Mouse (Mus musculus) megakaryocyte progenitor cell, adult 5-6 weeks (primary cell): Measurements from ENCODE around the gene Tbkbp1. TPM values are rescaled to one million over a fixed set of nuclear protein-coding genes. Genes with fewer than 3 reads are reported as not detected.
A peak's percentile ranks its signal among the peaks of the same experiment; 100 is the strongest.
"Not testable (repeated sequence)": the region's sequence is repeated elsewhere in the genome, so short reads cannot be mapped to it uniquely, and the experiment has no call there.

ENCODE experiments used
- ATAC-seq: replicated peaks from 2 replicates; pipeline ENCODE4 v1.8.0; 2016; ENCODE audit warnings: mild to moderate bottlenecking, moderate TSS enrichment, inconsistent platforms; ENCODE audit not compliant: poor library complexity
- total RNA-seq, 2 experiments: library from RNA; stranded (forward) in 1 of 2; stranded (reverse) in 1 of 2; fragments of 157-497, 149-512 nt in 1 of 2; fragments of 200-1000 nt in 1 of 2; gene quantifications; 2 replicates each; pipeline versions ENCODE4 v1.2.3 to v1.2.4; 2015 to 2017

The Tbkbp1 gene
- total RNA-seq (2015): 3.6 and 4.1 TPM in 2 replicates
- total RNA-seq (2017): 2.5 and 5.8 TPM in 2 replicates

DNA sequence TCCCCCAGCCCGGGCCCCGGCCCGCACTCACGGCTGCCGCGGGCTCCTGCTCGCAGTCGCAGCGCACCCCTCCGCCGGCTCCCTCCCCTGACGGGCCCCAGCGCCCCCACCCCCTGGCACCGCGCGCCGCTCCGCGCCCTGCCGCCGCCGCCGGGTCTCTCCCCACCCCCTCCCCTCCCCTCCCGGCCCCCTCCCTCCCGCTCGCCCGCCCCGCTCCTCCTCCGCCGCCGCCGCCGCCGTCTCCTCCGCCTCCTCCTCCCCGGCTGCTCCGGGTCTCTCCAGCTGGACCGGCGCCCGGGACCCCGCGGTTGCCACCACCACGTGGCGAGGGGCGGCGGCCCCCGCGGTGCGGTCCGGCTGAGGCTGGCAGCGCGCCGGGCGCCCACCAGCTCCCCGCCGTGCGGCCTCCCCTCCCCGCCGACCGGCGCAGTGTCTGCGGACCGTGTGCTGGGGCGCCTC lies at the start of gene Tbkbp1:
TSS of gene Tbkbp1 (minus strand) at position 153 of the 459 bp plus-strand sequence.
- no peak for ATAC-seq

DNA sequence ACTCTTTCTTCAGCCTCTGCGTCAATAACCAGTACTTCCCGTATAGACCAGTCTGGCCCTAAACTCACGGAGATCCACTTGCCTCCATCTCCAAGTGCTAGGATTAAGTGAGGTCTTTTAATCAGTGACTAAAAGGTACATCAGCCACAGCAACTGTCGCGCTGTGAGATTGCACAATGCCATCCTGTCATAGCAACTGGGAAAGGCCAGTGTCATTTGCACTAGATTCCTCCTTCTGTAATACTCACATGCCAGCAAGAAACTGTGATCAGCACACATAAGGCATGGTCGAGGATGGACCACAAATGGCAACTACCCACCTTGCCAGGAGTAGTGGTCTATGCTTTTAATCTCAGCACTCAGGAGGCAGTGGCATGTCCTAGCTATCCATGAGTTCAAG lies 48.2 kb upstream of the Tbkbp1 start:
- no peak for ATAC-seq

DNA sequence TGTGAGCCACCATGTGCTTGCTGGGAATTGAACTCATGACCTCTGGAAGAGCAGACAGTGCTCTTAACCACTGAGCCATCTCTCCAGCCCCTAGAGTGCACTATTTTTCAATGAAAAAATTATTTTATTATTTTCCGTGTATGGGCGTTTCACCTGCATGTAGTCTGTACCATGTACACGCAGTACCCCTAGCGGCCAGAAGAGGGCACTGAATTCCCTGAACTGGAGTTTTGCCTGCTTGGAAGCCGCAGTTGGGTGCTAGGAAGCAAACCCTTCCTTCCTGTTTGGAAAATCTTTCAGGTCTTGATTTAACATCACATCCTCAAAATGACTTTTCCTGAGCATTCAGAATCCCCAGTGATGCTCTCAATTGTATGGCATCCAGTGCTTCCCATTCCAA lies 47.3 kb upstream of the Tbkbp1 start:
- ATAC-seq: peak; percentile 73

DNA sequence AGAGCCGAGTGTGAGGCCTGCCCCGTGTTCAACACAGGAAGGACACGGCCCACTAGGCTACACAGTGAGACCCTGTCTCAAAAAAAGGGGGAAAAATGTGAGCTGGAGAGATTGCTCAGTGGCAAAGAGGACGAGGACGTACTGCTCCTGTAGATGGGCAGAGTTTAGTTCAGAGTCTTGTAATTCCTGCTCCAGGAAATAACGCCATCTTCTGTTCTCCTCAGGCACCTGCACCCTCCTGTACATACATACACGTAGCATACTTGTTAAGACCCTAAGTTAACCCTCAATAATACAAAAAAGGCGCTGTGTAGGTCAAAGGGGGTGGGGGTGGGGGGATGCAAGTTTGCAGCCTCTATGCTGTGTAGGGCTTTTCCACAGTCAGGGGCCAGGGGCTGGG lies 45.7 kb upstream of the Tbkbp1 start:
- no peak for ATAC-seq

DNA sequence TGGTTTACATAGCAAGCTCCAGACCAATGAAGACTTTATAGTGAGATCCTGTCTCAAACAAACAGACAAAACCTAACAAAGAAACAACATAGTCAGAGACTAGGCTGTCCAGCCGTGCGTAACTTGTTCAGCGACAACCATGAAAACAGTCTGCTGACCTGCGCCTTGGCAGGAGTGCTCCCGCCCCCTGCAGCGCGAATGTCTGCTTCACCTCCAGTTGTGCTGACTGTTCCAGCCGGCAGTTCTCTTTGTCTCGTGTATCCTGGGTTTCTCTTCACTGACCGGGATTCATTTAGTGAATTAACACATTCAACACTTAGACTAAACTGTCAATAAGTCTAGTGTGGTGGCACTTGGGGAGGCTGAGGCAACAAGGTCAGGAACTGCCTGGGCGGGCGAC lies 45.2 kb upstream of the Tbkbp1 start:
- ATAC-seq: no peak

DNA sequence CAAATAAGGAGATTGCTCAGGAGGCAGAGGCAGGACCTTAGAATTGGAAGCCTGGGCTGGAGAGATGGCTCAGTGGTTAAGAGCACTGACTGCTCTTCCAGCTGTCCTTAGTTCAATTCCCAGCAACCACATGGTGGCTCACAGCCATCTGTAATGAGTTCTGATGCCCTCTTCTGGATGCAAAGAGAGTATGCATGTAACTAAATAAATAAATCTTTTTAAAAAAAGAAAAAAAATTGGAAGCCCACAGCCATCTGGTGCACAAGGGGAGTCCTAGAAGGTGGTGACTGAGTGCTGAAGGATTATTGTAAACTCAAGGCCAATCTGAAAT lies 41.3 kb upstream of the Tbkbp1 start:
- no peak for ATAC-seq

DNA sequence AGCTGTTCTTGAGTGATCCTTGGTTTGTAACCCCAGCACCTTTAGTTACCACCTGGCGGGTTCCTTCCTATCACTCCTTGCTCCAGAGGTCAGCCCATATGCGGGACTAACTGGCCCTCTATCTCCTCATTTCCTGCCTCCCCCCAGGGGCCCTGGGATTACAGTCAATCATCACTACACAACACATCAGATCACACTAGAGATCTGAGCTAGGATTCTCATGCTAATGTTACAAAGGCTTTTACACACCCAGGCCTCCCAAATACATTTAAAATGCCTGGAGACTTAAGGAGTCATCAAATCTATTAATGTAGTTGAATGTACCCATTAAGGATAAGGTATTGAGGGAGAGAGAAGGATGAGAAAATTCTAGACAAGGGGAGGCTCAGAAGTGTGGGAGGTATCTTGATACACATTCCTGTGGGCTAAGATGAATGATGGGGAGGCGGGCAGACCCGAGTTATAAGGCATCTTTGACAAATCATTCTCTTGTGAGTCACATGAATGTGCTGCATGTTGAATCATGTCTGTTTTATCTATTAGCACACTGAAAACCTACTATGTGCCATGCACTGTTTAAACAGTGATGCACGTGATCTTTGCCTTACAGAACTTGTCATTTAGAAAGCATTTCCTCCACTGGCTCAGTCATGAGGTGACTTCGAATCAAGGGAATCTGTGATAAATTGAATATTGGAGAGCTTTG lies 40.8 kb upstream of the Tbkbp1 start:
- ATAC-seq: no peak

DNA sequence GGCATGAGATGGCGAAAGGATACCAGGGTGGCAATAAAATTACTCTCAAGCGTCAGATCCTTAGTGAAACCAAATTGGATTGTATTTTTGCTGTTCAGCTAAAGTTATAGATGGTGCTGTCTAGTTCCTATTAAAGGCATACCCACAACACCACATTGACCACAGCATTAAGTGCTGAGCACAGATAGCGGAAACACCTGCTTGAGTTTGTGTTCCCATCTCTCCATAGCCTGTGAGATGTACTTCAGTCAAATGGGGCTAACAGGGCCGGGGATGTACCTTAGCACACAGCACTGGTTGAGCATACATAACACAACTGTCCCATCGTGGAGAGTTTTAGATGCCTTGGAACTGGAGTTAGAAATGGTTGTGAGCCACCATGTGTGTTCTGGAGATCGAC lies 39.7 kb upstream of the Tbkbp1 start:
- ATAC-seq: no peak

DNA sequence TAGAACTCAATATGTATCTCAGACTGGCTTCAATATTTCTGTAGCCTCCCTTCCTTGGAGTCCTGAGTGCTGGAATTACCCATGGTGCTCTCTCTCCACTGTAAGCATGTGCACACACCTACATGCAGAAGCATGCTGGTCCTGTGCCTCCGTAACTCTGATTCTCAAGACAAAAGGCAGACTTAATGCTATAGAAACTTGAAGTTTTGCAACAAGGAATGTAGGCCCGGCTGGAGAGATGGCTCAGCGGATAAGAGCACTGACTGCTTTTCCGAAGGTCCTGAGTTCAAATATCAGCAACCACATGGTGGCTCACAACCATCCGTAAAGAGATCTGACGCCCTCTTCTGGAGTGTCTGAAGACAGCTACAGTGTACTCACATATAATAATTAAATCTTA lies 38.4 kb upstream of the Tbkbp1 start:
- not testable (repeated sequence) for ATAC-seq

DNA sequence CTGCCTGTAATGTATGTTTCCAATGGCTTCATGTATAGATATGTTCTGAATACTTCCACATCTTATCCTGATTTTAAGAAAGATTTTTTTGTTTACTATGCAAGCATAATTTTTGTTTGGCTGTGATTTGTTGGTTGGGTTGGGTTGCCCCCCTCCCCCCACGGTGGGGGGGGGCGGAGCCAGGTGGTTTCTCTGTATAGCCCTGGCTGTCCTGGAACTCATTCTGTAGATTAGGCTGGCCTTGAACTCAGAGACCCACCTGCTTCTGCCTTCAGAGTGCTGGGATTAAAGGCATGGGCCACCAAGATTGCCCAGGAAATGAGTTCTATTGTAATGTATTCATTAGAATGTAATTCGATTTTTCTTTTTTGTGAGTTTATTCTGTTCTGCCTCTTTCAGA lies 37.9 kb upstream of the Tbkbp1 start:
- no peak for ATAC-seq

DNA sequence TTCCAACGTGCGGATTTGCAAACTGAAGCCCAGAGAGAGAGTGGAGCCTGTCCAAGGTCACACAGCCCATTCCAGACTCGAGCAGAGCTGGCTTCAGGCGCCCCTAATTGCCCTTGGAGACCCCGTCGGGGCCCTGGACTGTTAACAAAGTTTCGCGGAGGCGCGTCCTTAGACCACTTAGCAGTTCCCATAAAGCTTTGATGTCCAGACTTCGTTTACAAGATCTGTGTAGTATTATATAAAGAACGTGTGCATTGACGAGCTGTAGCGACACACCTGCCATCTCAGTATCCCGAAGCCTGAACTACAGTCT lies 37.3 kb upstream of the Tbkbp1 start:
- ATAC-seq: no peak

DNA sequence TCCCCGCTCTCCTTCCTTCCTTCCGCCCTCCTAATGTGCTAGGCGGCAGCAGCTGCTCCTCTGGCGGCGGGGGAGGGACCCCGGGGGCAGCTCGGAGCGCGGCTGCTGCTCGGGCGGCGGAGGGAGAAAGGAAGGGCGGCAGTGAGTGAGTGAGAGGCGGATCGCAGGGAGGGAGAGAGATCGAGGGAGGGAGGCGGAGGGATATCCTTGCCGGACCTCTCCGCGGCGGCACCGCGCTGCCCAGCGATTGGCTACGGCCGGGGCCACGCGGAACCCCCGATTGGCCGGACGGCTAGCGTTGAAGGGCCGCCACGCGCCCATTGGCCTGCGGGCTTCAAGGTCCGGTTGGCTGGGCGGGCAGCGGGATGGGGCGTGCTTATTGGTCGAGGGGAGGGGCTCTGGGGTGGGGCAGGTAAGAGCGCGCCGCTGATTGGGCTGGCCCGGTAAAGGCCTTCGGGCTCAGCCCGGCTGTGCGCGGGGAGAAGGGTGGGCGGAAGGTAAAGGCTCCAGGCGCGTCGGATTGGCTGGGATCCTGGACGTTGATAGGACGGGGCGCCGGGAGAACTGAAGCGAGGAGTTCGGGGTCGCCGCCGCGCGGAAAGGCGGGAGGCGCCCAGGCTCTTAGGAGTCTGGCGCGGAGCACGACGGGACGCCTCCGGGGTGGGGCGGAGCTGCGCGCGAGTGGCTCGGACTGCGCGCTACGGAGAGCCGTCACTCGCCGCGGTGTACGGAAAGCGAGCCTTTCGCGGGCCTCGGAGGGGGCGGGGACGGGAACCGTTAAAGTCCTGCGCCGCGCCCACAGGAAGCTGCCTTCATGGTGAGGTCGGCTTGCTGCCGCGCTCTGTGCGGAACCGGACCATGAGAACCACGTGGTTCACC lies 36.7 kb upstream of the Tbkbp1 start, which contains the start of gene Kpnb1:
TSS of gene Kpnb1 (minus strand) at position 118 of the 879 bp plus-strand sequence.
- ATAC-seq: peak; percentile 71

DNA sequence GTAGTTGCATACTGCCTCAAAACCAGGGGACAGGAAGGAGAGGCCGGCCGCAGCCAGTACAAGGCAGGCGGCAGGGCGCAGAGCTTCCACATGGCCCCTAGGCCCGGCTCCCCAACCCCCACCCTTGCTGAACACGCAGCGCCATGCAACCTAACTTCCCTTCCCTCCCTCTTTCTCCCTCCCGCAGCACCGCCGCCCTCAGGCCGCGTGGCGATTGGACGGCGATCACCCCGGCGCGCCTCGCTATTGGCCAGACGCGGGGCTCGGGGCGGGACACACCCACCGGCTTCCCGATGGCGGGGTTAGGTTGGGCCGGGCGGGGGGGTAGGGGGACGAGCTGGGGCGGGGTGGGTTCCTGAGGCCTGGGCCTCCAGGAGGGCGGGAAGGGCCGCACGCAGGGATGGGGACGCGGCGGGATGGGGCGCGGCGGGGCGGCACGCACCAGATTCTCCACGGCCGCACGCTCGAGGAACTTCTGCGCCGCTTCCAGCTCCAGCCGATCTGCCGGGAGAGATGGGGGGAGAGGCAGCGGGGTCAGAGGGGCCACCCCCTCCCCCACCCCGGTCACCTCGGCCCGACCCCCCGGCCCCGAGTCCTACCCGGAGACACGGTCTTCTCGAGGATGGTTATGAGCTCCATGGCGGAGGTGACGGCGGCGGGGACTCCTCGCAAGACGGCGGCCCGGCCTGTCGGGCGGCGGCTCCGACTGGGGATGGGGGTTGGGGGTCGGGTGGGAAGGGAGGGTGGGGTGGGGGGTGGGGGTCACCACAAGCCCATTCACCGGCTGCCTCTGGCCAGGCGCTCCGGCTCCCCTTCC lies 35.9 kb upstream of the Tbkbp1 start:
- ATAC-seq: peak; percentile 68

DNA sequence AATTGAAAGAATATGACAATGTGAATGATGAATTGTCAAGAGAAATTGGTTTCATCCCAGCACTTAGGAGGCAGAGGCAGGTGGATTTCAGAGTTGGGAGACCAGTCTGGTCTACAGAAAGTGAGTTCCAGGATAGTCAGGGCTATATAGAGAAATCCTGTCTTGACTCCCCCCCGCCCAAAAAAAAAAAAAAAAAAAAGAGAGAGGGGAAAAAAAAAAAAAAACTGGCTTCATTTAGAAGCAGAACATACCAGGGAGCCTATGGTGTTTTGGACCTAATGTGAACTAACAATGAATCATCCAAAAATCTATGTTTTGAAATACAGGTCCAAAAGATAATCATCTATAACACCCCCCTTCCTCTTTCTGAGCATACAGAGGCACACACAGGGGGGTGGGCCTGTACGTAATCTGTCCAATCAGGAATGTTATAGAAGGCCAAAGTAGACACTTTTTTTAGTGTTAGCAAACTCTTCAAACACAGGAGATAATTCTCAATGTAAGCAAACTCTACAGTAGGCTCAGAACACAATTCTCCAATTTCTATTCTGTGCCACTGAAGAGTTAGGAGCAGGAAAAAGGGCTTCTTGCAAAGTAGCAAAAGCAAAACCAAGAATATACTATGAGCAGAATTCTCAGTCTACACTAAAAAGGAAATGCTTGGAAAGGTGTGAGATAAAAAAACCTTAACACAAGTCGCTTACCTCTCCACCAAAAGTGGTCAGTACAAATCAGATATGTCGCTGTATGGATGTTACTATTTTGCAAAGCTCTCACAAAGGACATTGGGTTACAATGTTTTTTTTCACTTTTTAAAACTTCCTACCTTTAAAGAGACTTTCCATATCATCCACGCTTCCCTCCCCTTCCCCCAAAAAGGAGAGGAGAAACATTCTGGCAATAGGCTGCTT lies 34.7 kb upstream of the Tbkbp1 start:
- ATAC-seq: no peak

DNA sequence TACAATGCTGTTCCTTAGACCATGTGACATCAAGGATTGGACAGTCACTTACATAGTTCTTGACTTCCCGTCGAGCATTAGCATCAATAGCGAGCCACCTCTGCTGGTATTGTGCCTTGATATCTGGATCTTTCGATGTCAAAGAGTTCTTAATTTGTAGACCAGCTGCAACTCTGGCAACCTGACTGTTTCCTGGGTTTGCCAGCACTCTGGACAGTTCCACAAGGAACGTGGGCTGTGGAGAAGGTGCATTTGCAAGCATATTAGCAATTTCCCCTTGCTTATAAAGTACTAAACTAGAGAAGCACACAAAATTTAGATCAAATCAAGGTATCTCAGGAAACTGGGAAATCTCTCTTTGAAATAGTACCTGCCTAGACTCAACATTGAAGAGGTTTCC lies 33.6 kb upstream of the Tbkbp1 start:
- ATAC-seq: no peak

DNA sequence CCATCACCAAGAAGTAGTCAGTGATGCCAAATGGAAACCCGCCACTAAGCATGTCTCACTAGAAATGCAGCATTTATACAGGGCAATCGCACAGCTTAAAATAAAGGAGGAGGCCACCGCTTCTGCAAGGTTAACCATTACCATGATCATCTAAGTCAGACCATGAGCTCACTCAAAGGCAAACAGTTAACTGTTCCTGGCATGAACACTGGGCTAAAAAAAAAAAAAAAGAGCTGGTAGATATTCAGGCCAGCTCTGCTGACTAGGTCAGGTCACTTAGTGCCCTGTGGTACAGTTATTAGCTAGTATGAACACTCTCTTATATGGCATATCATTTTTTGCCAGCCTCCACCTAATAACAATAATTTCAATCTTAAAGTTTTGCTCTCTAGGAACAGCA lies 31.2 kb upstream of the Tbkbp1 start:
- no peak for ATAC-seq

DNA sequence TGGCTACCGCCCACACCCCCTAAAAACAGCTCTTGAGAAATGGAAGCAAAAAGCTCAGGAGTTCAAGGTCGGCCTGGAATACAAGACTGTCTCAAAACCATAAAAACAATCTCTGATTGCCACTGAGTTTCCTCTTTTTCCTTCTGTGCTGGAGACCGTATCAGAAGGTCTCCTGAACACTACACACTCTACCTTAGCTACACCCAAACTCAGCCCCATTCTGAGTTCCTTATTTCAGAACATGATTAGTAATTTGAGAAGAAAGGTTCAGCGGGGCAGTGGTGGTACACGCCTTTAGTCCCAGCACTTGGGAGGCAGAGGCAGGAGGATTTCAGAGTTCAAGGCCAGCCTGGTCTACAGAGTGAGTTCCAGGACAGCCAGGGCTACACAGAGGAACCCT lies 29.8 kb upstream of the Tbkbp1 start:
- no peak for ATAC-seq

DNA sequence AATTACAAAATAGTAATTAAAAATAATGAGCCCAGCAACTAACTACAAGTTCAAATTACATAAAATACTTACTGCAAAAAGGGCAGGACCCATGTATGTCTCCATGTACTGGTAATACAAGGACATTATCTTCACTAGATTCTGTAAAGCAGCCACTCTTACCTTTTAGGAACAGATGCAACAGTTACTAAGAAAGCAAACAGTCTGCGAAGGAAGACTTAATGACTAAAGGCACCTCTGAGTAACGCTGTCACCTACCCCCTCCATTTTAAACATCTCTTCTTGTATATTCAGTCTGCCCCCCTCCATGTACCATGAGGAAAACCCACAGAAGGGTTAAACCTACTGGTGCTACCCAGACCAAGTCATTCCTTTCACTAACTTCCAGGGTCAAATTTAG lies 26.9 kb upstream of the Tbkbp1 start:
- ATAC-seq: no peak

DNA sequence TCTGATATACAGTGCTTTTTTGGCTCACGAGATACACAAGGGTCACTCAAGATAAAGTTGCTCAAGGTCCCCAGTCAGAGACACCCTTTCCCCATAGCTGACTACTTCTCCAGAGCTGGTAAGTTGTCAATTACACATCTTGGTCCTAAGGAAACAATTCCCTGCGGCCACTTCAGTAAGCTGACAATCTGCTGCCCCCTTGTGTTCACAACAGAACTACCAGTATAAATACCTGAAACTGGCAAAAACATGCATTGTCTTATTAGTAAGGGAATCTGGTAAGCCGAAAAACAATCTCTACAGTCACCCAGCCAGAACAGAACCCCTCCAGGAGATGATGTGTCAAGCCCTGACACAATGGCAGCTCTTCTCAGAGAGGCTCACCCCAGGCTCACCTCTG lies 25.6 kb upstream of the Tbkbp1 start:
- peak; percentile 74 for ATAC-seq

DNA sequence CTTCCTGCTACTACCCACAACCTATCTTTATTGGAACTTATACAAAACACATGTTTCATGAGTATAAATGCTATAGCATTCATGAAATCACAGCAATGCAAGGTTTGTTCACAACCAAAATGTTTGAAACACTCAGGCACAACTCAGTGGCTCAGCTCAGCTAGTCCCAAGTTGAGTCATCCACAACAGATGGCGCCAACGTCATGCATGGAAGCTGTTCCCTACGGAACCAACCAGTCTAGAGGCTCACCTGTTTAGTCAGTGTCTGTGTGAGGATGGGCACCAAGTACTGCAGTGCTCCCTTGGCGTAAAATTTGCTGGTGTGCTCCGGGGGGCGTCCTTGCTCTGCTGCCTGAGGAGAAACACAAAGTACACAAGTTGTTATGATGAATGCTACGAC lies 24.2 kb upstream of the Tbkbp1 start:
- ATAC-seq: no peak

DNA sequence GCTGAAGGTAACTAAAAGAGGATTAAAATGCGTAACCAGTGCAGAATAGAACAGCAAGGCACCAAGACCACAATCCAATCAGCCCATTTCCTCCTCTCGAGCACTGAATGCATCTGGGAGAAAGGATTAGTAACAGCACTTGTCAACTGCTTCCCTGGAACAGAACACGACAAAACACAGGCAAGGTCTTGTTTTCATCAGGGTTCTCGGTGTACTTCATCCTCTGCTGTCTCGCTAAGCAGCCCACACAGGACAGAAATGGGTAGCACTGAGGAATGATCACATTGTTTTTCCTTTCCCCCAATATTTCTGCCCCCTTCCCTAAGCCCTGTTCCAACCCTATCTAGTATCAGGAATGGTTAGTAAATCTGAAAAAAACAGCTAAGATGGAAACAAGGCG lies 9.0 kb upstream of the Tbkbp1 start:
- no peak for ATAC-seq
